Mouse (Mus musculus): ENCODE measurements at regions not wholly inside any gene's neighbourhood (a gene's known extent, or its start where the extent isn't known, plus 50 kb on each side); places are given as distances from the start of the nearest gene placed in this dataset.

DNA sequence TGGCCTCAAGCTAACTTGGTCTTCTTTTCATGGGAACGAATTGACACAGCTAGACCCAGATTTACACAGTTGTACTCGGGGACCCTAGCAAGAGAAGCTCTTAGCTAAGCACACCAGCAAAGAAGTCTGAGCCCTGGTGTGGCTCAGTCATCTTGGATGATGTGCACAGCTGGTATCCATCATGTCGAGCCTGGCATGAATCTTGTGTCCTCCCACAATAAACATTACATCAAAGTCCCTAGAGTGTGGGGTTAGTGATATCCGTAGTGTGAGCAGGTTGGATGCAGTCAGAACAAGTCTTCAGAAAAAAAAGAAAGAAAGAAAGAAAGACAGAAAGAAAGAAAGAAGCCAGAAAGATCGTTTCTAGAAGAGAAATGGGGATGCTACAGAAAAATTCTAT lies 52.1 kb upstream of the Hmcn1 start:
- in situ Hi-C loops (cut with MseI, MboI): no loop called here

DNA sequence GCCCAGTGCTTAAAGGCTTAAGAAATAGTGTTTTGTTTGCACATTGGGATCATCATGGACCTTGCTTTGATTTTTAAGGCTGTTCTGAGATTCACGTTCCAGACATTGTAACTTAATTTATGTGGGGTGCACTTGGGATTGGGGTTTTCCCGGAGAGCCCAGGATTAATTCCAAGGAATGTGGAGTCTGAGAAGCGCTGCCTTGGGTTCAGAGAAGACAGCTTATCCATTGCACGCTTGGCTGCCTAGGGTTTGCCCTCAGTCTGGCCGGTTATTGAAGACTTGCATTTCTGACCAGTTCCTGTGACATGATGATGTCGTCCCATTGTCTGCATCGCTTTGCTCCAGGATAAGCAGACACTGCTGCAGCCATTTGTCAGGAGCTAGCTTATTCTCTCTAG lies 53.4 kb upstream of the Hmcn1 start:
- in situ Hi-C loops (cut with MseI, MboI): no loop called here

DNA sequence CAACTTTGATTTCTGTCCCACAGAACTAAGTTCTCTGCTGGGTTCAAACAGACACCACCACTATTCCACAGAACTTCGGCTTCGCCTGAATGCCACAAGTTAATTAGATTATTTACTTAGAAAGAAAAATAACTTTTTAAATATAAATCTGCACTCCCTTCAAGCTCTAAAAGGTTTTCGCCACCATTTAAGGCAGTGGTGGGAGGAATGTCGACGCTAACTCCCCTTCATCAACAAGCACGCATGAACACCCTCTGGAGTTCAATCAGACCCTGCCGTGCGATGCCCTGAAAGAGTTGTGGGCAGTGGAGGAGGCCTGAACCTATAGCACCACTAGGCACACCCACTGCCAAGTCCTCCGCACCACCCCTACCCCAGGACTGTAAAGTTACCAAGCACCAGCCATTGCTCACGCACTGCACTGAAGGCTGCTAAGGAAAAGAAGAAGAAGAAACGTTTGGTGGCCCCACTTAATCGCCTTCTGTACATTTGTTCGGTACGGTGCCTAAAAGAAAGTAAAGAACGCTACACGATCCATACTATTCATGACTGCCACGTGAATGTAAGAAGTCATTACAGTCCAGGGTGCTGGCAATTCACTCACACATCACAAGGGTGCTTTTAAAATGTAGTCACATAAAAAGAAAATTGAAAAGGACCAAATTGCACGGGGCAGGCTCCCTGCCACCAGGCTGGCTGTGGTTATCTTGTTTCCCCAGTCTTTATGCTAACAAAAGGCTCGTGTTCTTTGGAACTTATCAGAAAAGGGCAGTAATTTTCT lies 56.7 kb upstream of the Hmcn1 start:
- in situ Hi-C loops (cut with MseI, MboI): no loop called here

DNA sequence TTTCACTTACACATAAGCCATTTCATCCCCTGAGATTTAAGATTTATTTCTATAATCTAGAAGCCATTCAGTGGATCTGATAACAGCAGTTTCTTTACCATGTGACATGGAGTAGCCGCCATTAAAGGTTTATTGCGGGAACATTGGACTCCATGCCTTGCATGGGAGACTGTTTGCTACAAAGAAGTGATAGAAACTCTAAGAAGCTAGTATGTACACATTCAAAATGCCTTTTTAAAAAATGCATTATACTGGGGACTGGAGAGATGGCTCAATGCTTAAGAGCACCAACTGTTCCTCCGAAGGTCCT lies 57.2 kb upstream of the Hmcn1 start:
- in situ Hi-C loops (cut with MseI, MboI): no loop called here

DNA sequence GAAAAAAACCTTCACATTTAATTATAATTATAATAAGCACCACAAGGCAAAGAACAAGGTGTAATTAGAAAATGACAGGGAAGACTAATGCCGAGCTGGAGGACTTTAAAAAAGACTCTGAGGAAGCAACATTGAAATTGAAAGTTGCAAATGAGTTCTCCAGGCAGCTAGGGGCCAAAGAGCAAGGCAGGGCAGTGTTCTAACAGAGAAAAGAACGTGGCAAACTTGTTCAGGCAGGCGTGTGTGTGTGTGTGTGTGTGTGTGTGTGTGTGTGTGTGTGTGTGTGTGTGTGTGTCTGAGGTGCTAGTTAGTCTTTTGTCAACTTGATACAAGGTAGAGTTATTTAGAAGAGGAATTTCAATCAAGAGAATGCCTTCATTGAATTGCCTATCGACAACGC lies 60.0 kb upstream of the Hmcn1 start:
- in situ Hi-C loops (cut with MseI, MboI): no loop called here

DNA sequence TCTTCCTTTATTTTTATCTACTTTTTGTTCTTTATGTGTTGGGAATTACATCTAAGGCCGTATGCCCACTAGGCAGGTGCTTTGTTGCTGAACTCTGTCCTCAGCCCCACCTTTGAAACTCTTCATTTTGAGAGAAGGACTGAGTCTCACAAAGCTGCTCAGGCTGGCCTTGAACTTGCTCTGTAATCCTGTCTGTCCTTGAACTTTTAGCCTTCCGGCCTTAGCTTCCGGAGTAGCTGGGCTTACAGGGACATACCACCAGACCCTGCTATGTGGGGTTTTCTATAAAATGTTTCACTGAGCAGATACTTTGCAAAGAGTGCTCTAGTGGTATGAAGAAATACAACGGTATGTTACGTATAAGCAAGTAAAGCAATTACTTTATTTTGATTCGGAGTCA lies 62.2 kb upstream of the Hmcn1 start:
- in situ Hi-C loops (cut with MseI, MboI): no loop called here

DNA sequence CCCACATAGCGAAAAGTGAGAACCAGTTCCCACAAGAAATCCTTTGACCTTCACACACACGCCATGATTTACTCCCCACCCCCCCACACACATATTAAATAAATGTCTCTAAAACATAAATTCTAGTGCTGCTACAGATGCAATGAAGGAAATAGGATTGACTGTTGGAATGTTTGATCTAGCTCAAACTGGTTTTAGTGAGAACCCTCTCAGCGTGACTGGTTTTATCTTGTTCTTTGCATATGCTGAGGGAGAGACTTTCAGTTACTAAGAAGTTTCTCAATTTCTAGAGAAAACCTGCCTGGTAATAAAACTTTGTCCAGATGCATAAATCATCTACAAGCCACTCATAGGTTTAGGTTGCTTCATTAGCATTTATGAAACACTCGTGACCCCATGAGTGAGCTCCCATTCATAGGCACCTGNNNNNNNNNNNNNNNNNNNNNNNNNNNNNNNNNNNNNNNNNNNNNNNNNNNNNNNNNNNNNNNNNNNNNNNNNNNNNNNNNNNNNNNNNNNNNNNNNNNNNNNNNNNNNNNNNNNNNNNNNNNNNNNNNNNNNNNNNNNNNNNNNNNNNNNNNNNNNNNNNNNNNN lies 66.4 kb upstream of the Hmcn1 start:
- in situ Hi-C loops (cut with MseI, MboI): no loop called here

DNA sequence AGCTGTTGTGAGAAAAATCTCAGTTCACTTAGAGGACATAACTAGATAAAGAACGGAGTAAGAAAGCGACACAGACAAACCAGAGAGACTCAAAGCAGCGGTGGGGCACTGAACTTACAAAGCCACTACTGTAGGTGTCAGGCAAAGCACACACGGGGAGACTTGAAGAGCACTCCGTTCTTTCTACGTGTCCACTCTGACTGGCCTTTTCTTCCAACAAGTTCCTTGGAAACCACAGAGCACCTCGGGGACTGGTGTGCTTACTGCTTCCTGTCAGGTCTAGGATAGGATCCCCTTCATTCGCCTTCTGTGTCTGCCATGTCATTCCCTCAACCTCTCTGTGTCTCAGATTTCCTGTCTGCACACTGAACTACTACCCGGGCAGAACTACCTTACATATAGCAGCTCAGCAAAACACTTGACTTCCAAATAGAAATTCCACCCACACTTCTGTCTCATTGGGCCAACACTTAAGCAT lies 71.9 kb upstream of the Hmcn1 start:
- in situ Hi-C loops (cut with MseI, MboI): no loop called here

DNA sequence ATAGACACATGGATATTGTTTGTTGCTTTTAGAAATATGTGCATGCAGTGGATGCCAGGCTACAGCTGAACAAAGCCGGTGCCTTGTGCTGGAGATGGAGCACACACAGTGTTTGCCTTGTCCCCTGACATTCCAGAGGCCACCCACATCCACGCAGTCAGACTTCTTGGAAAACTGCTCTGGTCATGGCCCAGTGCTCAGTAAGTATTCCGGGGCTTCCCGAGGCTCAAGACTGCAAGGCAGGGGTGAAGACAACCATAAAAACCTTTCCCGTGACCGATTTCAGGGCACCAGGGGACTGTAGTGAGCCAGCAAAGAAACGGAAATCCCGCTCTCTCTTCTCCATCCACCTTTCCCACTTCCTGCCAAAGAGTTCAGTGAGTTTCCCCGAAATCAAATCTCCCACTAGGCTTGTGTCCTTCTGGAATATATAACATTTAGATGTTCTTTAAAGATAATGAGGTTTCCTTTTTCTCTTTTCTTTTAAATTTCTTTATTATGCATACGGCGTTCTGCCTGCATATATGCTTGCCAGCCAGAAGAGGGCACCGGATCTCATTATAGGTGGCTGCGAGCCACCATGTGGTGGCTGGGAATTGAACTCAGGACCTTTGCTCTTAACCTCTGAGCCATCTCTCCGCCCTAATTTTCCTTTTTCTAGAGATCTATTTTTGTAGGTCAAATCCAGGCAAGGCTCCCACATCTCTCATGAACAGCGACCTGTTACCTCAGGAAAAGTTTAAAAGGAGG lies 73.3 kb upstream of the Hmcn1 start:
- in situ Hi-C loops (cut with MseI, MboI): no loop called here

DNA sequence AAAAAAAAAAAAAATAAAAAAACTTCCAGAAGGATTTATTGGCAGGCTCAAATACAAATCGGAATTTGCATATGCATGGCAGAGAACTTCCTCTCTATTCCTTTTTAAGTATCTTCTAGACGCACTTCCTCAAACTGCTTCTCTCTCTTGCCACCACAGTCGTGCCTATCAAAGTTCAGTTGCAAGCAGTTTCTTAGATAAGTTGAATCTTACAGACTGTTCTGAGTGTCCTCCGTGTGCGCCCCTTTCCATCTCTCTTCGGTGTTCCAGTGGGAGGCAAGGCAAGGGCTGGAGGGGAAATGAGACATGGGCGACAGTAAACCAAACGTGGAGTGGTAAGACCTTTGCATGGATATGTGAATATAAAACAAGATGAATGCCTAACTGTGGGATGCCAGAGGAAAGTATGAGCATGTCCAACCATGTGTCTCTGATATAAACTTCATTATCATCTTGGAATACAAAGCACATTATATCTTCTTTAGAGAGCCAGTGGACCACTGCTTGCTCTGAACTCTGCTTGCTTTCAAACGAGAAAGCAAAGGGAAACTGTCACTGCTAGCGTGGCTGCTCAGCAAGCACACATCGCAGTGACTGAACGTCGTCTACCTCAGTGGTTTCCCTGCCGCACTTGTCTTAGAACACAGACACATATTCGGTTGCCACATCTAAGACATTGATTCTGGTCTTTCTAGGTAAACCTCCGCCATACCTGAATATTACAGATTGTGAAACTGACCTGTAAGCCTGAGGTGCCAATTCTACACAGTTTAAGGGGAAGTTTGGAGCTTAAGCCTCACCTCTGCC lies 81.5 kb upstream of the Hmcn1 start:
- in situ Hi-C loops (cut with MseI, MboI): loop anchor here (5.0 to 10.0 kb wide), 2 partner anchors 278 to 280 kb away; no protein-coding TSS in a partner anchor

DNA sequence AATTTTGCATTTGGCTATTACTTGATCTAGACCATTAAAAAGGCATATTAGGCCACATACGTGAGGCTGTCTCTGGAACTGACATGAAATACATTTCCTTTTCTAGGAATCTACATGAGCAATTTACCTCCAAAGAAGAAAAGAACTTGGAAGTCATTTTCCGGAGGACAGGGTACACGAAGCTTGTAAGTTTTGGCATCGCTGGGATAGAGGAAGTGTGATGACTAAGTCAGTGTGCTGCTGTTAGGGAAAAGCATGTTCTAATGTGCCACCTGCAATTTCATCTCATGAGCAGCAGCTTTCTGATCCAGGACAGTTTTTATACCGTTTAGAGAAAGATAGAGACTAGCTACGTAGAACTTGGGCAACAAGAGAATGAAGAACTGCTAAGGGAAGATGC lies 82.3 kb upstream of the Hmcn1 start:
- in situ Hi-C loops (cut with MseI, MboI): loop anchor here (5.0 to 10.0 kb wide), 2 partner anchors 277 to 279 kb away; no protein-coding TSS in a partner anchor

DNA sequence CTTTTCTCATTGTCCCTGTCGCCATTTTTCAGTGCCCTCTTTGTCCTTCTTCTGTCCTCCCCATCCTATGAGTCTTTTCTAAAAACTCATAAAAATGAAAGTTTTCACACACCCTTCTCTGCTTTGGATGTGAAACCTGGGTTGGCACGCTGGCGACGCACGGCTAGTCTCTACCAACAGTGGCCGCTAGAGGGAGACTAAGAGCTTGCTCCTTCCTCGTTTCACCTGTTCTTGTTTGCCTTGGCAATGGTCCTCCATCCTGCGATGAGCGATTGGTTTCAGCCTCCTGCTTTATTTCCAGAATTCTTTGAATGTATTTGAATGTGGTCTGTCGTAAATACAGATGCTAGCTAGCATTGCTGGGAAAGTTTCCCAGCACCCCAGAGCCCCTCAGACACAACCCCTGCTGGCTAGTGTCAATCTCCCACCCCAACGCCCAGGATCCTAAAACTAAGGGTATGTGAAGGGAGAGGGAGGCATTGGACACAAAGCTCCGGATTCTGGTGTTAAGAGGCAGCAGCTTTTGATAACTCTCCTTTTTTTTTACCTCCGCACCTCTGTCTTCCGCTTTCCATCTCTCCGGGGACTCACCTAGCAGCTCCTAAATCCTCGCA lies 85.8 kb upstream of the Hmcn1 start:
- in situ Hi-C loops (cut with MseI, MboI): loop anchor here (5.0 to 10.0 kb wide), 2 partner anchors 273 to 276 kb away; no protein-coding TSS in a partner anchor

DNA sequence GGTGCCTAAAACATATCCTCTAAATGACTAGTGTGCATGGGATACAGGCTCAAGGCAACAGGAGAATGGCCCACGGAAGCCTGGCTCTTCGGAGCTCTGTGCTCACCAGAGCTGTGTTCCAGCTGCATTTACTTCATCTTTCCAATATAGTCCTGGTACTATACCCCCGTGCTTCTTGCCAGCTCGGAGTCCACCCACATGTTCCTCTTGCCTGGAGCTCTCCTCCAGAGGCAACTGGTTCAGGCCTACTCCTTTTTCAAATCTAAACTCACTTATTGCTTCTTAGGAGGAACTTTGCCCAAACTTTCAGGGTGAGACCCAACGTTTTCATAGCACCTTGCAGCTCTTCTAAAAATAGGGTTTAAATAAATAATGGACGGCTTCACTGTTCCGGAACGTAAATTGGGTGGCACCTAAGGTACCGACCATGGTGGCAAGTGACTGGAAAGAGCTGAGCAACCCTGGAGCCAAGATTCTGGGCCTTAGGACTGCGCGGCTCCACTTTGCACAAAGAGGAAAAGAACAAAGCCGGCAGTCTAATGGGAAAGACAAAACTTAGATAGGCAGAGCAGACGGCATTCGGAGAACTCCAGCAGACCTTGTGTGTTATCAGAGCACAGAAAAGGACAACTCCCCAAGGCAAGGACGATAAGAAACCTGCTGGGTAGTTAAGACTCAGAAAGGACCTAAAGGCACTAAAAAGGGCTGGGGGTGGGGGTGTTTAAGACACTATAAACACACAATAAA lies 86.6 kb upstream of the Hmcn1 start:
- in situ Hi-C loops (cut with MseI, MboI): loop anchor here (5.0 to 10.0 kb wide), 2 partner anchors 273 to 275 kb away; no protein-coding TSS in a partner anchor

DNA sequence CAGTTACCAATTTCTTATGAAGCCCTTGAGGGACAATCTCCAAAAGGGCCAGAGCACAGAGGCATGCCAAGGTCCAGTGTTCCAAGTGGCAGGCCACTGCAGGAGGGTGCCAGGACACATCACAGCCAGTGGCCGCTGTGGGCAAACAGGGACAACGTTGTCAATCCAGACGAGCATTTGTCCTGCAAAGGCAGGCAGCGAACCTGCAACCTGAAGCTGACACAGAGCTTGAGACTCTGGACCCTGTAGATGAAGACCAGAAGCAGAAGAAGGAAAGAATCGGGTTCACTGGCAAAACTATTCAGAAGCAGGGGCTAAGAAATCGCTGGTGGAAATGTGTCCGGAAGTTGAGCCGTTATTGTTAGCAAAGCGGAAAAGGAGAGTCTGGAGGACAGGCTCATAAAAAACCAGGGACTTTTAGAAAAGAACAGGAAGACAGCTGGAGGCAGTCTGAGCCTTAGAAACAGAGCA lies 87.3 kb upstream of the Hmcn1 start:
- in situ Hi-C loops (cut with MseI, MboI): no loop called here

DNA sequence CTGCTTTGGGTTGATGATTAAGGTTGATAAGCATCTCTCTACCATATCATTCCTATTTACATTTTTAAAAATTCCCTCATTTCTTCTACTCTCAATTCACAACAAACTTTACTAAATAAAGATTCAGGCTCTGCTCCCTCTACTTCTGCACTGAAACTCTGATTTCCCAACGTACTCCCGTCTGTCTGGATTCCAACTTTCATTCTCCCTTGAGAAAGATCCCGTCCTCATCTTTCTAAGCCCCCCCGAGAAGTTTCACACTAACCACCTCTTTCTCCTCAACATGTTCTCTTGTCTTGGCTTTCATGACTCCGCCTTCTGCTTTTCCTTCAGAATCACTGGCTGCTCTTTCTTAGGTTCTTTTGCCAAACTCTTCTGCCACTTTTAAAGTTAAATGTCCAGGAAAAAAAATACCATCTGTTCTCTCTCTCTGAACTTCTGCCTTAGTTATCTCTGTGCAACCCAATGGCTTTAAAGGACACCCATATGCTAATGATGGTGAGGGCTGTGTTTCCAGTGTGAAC lies 89.3 kb upstream of the Hmcn1 start:
- in situ Hi-C loops (cut with MseI, MboI): no loop called here

DNA sequence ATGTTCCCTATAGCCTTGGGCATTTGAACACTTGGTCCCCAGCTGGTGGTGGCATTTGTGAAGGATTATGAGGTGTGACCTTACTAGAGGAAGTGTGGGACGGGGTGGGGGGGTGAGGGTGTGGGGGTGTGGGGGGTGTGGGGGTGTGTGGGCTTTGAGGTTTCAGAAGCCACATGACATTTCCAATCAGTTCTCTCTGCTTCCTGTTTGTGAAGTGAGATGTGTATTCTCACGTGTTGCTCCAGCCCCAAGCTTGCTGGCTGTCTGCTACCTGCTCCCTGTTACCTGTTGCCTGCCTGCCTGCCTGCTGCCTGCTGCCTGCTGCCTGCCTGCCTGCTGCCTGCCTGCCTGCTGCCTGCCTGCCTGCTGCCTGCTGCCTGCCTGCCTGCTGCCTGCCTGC lies 90.6 kb upstream of the Hmcn1 start:
- in situ Hi-C loops (cut with MseI, MboI): no loop called here

DNA sequence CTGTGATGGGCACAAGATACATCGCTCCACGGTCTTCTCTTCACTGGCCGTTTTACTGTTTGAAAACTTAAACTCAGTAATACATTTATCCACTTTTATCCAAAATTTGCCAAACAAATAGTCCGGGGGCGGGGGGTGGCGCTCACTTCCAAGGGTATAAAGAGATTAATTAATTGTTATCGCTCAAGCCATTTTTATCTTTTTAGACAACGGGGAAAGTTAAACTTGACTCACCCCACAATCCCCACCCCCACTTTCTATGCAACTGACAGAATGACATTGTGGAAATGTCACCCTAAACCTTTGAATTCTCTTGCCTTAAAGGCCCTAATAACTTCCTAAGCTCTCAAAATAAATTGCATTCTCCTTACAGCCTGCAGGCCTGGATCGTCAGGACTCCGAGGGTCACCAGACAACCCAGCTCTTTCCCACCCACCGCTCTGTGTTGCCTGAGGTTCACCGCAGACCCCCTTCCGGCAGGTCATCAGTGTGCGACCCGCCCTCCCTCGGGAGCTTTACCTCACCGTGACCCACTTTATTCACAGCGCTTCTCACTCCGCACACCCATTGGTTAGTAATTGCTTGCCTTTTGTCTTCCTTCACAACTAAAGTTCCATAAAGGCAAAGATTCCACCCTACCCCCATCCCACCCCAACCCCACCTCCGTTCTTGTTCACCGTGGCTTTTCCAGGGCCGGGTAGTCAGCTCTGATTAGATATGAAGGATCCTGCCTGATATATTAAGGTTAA lies 93.0 kb upstream of the Hmcn1 start:
- in situ Hi-C loops (cut with MseI, MboI): no loop called here

DNA sequence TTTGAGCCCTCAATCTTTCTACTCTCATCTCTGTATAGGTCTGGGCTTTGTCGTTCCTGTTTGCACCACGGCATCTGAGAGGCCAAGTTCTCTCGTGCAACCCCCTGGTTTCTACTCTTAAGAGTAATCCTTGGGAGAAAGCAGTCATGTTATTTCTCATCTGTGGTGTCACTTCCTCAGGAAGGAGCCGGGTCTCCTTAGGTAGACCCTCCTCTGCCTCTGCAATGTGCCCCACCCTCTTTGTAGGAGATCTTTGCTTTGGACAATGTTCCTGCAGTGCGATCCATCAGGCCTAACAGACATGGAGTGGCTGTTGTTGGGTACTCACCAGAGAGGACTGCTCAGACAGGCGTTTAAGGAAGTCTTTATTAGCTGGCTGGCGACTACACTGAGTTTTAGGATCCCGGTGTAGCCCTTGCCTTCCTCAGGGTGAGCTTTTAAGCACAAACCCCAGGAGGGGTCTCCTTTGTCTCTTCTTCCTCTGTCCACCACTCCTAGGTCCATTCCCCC lies 94.0 kb upstream of the Hmcn1 start:
- in situ Hi-C loops (cut with MseI, MboI): no loop called here

DNA sequence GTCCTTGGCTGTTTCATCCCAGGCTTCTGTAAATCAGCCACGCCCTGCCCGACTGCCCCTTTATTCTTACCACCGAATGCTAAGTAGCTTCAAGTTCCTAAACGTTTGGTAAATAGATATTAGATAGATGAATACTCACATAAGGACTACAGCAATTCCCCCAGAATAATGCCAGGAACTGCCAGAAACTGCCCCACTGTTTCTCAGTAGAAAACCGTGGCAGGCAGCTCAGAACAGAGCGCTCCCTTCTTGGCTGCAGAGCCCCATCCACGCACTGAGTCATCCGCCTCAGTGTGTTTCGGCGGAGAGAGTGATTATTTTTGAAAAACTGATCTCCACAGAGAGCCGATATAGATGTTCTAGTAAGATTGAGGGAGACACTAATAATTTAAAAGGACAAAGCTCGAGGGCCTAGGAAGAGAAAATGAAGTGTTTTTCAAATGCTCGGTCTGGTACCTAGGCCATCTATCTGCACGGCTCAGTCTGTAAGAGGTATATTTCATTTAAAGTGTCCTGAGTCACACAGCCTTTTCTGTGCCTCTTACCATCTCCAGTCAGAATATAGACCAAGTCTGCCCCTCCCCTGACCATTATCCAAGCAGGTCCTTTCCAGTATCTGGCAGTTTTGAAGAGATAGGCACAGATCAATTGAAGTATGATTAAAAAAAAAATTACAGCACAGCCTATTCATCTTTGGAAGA lies 94.4 kb upstream of the Gm47985 start:
- in situ Hi-C loops (cut with MseI, MboI): no loop called here
